Mouse (Mus musculus) lung, adult 2 months (tissue): ENCODE results near the gene Pstk. TPM values are rescaled to one million over a fixed set of nuclear protein-coding genes. Genes with fewer than 3 reads are reported as not detected.

Source experiments
- DNase-seq: peaks from one replicate; pipeline ENCODE4 v3.0.0; 2022
- H3K4me1 ChIP-seq: fragments of 200-500 bp; 2 replicates; pipeline ENCODE4 v1.6.1; 2011; ENCODE audit warnings: low read length; ENCODE audit not compliant: control insufficient read depth, insufficient read depth
- H3K4me3 ChIP-seq: fragments of 200-500 bp; replicated peaks from 2 replicates; pipeline ENCODE3; 2011; ENCODE audit warnings: low read depth, mild to moderate bottlenecking, control low read depth, low read length; ENCODE audit errors: extremely low read depth
- CTCF ChIP-seq: fragments of 200-500 bp; IDR thresholded peaks from 2 replicates; pipeline ENCODE4 v1.5.1; 2011; ENCODE audit warnings: mild to moderate bottlenecking, low read length, control low read depth; ENCODE audit not compliant: insufficient read depth
- POLR2A ChIP-seq: fragments of 200-500 bp; IDR thresholded peaks from 2 replicates; pipeline ENCODE4 v1.6.1; 2011; ENCODE audit warnings: low read depth, mild to moderate bottlenecking, control low read depth, low read length, borderline replicate concordance; ENCODE audit errors: extremely low read depth
- WGBS: fragments of 180-500 bp; shearing (Covaris S2); methylation state at CpG from one replicate; pipeline ENCODE4 v1.1.7; 2018; 5-methylcytosine and 5-hydroxymethylcytosine counted together
- polyA plus RNA-seq: library from polyadenylated mRNA; depleted of rRNA; stranded (reverse); fragments of >200 nt; gene quantifications from 2 replicates; pipeline ENCODE4 v1.2.3, GENCODE M21; 2012; rRNA removed

The Pstk gene
- polyA plus RNA-seq, result 28.7 and 35.0 TPM in 2 replicates

DNA sequence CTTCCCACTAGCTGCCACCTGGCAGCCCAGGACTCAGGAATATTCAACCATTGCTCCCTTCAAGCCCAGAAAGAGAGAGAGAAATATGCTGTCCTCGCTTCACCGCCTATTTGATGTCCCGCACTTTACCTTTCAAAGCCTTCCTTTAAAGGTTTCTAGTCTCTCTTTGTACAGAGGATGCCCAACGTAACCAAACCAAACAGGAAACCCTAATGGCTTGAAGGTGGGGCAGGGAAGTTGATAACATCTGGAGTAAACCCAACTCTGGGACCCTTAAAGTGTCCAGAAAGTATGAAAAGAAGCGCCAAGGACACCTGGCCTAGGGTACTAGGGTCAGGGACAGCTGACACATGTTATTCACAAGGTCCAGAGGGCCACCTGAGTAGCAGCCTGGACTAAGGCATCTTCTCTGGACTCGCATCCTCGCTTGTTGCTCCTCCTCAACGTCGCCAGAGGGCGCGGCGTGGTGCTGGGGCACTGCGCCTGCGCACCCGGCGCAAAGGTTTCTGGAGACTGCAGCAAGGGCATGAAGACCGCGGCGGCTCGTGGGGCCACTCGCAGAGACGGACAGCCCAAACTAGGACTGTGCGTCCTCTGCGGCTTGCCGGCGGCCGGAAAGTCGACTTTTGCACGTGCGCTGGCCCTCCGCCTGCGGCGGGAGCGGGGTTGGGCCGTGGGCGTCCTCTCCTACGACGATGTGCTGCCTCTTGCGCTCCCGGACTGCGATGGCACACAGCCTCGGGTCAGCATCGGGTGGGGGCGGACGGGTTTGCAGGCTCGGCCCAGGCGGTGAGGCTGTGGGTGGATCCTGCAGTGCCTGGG is at the start of gene Pstk:
Gene Pstk (plus strand): TSS at position 494 of the 822 bp plus-strand sequence.
- Histone ChIP-seq H3K4me3 (peak within 1 kb of the TSS; percentile 82), H3K4me1 (peaks cover 6% of the 10 kb centered on the region)
- 4% methylated on average over 47 of the region's 47 CpGs for WGBS
- TF ChIP-seq CTCF (peak; percentile 76), POLR2A (peak; percentile 80)
- peak; percentile 89 for DNase-seq

GRCm38 (mm10) chr7:131322192-131322591 is 48.7 kb upstream of the Pstk start, which contains the start of gene Cuzd1:
TSS of gene Cuzd1 (minus strand) at chr7:131322292.
- WGBS, result 77% methylated on average over 2 of the region's 2 CpGs
- no peaks in the 10 kb centered on the region for H3K4me1 ChIP-seq
- TF ChIP-seq CTCF (no peak), POLR2A (no peak)
- no peak within 1 kb of the TSS for H3K4me3 ChIP-seq
- no peak for DNase-seq

GRCm38 (mm10) chr7:131327054-131327453 is 43.9 kb upstream of the Pstk start:
- no peak for DNase-seq
- no peak overlapping the region for H3K4me3 ChIP-seq
- WGBS, result 84% methylated on average over 5 of the region's 5 CpGs
- TF ChIP-seq POLR2A (no peak), CTCF (no peak)
- H3K4me1 ChIP-seq, result no peaks in the 10 kb centered on the region

- H3K4me1 ChIP-seq, result no peaks in the 10 kb centered on the region
- no peak for TF ChIP-seq CTCF
- TF ChIP-seq POLR2A, result no peak
- 91% methylated on average over 5 of the region's 5 CpGs for WGBS
- H3K4me3 ChIP-seq, result no peak within 1 kb of the TSS
- DNase-seq, result no peak
Observed at GRCm38 (mm10) chr7:131329416-131329815, 41.5 kb upstream of the Pstk start, which contains the start of gene Fam24b. TSS of gene Fam24b (minus strand) at chr7:131329516.

DNA sequence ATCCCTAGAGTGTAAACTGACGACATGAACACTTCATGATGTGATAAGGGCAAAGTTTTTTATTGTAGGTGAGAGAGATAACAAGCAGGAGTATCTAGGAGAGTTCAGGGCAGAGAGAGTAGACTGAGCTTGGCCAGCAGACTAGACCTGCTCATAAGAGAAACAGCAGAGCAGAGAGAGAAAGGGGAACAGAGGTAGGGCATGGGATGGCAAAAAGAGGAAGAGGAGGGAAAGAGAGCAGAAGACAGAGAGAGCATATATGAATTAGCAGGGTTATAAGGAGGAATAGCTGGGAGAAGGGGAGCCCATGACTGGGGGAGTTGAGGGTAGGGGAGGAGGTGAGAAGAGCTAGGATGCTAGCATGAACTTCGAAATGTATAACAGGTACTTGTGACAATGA is 39.3 kb upstream of the Pstk start:
- DNase-seq, result no peak
- Histone ChIP-seq H3K4me1 (no peaks in the 10 kb centered on the region), H3K4me3 (no peak overlapping the region)
- 60% methylated on average over 2 of the region's 2 CpGs for whole genome bisulfite sequencing
- no peak for TF ChIP-seq POLR2A
- no peak for TF ChIP-seq CTCF

- no peak for TF ChIP-seq POLR2A
- no peak for TF ChIP-seq CTCF
Observed at GRCm38 (mm10) chr7:131333564-131333963, 37.4 kb upstream of the Pstk start, which contains the start of gene Fam24a. TSS of gene Fam24a (plus strand) at chr7:131333864.

DNA sequence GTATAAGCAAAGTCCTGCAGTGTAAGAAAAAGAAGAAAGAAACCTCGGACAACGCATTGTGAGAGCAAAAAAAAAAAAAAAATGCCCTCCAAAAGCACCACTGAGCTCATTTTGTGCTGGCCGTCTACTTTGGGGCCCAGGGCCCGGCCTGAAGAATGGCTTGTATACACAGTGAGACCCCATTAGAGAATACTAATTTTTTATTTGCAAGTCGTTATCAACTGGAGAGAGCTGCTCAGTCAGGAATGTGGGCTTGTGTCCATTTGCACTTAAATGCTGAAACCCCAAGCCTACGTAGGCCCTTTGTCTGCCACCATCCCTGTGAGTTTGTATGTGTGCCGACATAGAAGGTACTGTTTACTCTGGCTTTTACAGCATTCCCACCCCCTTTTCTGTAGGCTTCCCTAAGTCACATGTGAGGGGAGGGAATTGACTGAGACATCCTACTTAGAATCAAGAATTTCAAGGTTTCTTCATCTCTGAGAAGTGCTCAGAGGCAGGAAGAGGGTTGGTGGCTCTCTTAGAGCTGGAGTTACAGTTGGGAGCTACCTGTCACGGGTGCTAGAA is 33.4 kb upstream of the Pstk start:
- DNase-seq, result no peak
- WGBS, result 33% methylated on average over 8 of the region's 8 CpGs
- Histone ChIP-seq H3K4me1 (no peaks in the 10 kb centered on the region), H3K4me3 (no peak overlapping the region)
- TF ChIP-seq POLR2A, result no peak
- TF ChIP-seq CTCF, result no peak

More at GRCm38 (mm10) chr7:131333564-131333963, 37.4 kb upstream of the Pstk start, which contains the start of gene Fam24a:
- WGBS, result 34% methylated on average over 1 of the region's 1 CpGs
- H3K4me1 ChIP-seq, result no peaks in the 10 kb centered on the region
- no peak within 1 kb of the TSS for H3K4me3 ChIP-seq
- no peak for DNase-seq

DNA sequence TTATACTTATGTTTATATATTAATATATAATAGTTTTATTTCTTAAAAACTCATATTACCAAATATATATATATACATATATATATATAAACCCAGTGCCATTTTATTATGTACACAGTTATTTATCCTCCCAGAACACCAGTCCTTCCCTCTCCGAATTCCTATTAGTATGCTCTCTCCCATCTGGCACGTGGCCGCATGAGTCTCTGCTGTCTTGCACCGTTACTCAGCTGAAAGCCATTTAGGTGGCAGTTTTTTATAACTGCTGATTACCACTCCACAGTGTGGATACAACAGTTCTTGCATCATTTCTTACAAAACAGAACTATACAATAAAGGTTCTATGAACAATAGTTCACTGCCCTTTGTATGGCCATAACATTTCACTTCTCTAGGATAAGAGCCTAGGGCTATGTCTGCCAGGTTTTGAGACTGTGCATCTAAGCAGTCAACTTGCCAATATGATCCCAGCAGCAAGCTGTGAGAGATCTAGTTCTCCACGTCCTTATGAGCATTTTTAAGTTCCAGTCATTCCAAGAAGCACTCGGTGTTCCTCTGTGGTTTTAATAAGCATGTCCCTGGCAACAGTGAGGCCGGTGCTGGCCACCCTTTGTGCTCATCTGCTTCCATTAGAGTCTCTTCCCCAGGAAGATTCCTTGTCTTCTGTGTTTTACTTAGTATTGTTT is 24.9 kb upstream of the Pstk start:
- WGBS, result 74% methylated on average over 7 of the region's 7 CpGs
- H3K4me3 ChIP-seq, result no peak overlapping the region
- TF ChIP-seq POLR2A, result no peak
- TF ChIP-seq CTCF, result no peak
- DNase-seq, result no peak
- no peaks in the 10 kb centered on the region for H3K4me1 ChIP-seq

GRCm38 (mm10) chr7:131356105-131356504 is 14.8 kb upstream of the Pstk start:
- Histone ChIP-seq H3K4me1 (no peaks in the 10 kb centered on the region), H3K4me3 (no peak overlapping the region)
- DNase-seq, result no peak
- WGBS, result 93% methylated on average over 13 of the region's 13 CpGs
- TF ChIP-seq CTCF, result no peak
- TF ChIP-seq POLR2A, result no peak

DNA sequence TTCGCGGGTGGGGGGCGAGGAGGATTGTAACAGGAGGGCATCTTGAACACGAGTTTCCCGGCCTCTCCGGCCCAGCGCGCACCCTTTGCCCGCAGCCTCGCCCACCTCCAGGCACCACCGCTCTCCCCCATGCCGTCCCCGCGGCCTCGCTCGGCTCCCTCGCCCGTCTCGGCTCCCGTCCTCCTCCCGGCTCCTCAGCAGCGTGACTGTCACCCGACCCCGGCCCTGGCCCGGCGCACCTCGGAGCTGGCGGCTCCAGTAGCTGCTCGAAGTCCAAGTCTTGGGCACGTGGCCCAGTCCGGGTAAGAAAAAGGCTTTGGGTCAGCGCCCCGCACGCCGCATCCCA is 8.7 kb upstream of the Pstk start:
- Histone ChIP-seq H3K4me3 (peak overlapping the region; percentile 91), H3K4me1 (no peaks in the 10 kb centered on the region; the same call in 1 of the 2 replicates)
- DNase-seq, result no peak
- under 1% methylated on average over 35 of the region's 35 CpGs for WGBS
- TF ChIP-seq POLR2A (no peak), CTCF (no peak)
